Mouse (Mus musculus) 416B (cell line): Measurements from ENCODE around the gene Spaca6.

ENCODE experiments used
- DNase-seq: peaks from one replicate; pipeline ENCODE4 v3.0.0; 2011; ENCODE audit warnings: low read depth

Gene Spaca6

GRCm38 (mm10) chr17:17826751-17827657, at the start of gene Spaca6:
TSS of gene Spaca6 (plus strand) at chr17:17827158.
- DNase-seq: peak; percentile 67

GRCm38 (mm10) chr17:17790866-17791630, 35.9 kb upstream of the Spaca6 start:
- DNase-seq: no peak

DNA sequence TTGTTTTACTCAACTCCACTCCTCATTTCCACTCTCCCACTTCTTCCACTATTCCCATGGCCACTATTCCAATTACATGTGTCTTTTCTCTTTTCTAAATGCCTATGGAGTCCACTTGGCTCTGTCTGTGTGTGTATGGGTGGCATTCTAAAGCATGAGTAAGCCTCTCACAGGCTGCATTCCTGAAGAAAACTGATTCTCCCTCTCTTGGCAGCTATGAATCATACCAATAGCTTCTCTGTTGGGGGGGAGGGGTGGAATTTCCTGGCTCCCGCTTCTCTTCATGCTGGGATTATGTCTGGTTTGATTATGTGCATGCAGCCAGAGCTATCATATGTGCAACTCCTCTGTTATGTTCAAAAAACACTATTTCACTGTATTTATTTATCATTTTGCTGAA, 34.4 kb upstream of the Spaca6 start:
- DNase-seq: no peak

DNA sequence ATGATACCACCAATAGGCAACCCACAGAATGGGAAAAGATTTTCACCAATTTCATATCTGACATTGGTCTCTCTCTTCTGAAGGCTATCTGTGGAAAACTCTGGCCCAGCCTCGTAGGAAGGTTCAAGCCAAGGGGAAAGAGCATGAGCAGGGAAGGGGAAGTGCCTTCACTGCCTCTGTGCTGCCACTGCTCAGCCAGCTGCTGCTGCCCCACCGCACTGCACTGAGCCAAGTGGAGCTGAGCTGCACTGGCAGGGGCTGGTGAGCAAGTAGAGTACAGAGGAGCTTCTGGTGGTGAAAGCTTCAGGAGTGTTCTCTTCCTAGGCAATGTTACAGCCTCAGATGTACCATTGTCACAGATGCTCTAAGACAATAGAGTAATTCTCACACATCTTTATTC, 31.4 kb upstream of the Spaca6 start:
- DNase-seq: no peak

DNA sequence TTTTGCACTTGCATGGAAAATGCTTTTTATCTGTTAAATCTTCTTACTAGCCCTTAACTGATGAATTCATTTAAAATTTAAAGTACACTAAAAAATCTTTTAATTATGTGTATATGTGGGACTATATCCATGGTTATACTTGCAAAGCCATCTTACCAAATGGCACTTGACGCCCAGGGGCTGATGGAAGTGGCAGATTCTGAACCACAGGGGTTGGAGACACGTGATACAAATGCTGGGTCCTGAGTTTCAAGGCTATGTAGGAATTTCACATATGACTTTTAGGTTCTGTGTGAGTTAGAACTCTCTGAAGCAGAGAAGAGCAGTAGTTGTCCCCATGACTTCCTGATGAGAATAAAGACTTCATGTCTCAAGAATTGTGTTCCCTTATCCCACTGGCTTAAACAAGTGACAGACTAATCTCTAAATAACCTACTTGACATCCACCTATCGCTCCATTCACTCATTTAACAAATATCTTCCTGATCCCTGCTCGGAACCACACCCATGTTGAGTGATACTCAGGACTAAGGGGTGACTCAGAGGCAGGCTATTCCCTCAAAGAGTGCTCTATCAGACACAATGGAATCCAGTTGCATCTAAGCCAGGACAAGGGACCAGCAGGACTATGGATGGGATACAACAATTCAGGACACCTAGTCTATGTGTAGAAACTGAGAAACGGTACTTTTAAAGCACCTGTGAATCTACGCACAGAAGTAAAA, 3.2 kb upstream of the Spaca6 start:
- DNase-seq: no peak

DNA sequence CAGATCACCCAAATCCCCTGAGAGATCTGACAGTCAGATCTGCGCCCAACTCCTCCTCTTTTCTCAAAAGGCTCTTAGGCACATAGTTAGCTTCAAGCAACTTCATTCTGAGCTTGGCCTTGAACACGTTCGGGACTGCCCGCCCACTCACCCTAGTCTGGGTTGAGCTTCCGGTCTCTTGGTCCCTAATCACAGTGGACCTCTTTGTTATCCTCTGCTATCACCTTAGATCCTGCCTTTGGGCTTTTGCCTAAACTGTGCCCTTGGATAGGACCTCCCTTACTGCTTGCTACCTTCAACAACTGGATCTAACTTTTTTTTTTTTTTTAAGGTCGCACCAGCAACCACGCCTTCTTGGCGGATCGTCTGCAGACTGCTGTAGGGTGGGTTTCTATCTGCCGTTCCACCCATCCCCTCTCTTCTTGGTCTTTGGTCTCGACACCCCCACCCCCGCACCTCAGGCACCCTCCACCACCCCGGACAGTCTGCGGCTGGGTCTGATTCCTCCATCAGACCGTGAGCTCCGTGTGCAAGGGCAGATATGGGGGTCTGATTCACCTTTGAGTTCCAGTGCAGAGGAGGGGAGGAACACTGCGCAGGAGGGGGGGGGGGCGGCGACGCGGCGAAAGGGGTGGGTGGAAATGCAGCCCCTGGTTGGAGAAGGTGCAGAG, 902 bp upstream of the Spaca6 start:
- DNase-seq: peak; percentile 70

GRCm38 (mm10) chr17:17827658-17828190, 766 bp downstream of the Spaca6 start:
- DNase-seq: peak; percentile 75

DNA sequence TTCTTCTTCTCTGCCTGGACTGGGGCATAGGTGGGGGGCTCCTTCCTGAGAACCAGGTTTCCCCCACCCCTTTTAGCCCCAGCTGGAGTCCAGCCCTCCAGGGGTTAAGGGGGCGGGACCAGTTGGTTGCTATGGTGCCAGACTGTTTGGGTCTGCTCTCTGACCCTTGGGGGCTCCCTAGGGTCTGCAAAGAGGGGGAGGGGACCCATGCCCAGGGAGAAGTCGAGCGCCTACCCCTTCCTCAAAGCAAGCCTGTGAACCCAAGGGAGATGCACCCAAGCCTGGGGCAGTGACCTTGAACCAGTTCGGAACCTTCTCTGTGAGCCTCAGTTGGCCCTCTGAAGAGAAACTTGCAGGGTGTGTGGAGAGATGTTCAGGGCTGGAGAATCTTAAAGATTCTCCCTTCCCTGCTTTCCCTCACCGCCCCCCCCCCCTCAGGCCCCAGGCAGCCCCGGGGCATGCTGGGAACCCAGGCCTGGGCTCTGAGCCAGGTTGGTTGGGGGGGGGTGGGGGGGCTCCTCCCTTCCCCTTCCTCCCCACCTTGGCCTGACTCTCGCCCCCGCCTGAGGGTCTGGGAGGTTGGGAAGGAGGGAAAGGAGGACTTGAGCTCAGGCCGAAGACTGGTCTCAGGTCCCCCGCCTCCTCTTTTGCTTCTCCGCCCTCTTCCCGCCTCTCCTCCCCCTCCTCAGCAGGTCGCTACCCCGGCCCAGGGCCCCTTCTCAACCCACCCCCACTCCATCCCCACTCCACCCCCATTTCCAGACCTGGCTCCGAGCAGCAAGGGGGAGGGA, 1.4 kb downstream of the Spaca6 start:
- peak; percentile 49 for DNase-seq

GRCm38 (mm10) chr17:17829052-17829785, 2.3 kb downstream of the Spaca6 start:
- no peak for DNase-seq

- DNase-seq: no peak
Measured at GRCm38 (mm10) chr17:17829816-17830535, 3.0 kb downstream of the Spaca6 start.

GRCm38 (mm10) chr17:17830731-17831130, 3.8 kb downstream of the Spaca6 start:
- no peak for DNase-seq

GRCm38 (mm10) chr17:17834896-17835295, 7.9 kb downstream of the Spaca6 start:
- no peak for DNase-seq

DNA sequence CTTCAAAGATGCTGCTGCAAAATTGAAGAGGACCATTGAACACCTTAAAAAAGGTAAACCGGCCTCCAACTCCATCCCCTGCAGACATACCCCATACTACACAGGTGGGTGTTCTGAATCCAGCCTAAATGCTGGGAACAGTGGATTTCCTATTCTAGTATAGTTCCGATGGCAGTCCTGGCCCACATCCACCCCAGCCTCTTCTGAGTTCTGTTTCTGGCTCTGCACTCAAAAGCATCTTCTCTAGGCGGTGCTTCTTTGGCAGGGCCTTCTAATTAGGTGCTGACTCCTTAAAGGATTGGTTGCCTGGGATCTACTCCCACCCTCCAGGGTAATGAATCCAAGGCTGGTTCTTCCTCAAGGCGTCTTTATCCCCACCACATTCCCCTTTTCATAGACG, 9.1 kb downstream of the Spaca6 start:
- DNase-seq: no peak

GRCm38 (mm10) chr17:17837426-17837825, 10.5 kb downstream of the Spaca6 start:
- DNase-seq: no peak

DNA sequence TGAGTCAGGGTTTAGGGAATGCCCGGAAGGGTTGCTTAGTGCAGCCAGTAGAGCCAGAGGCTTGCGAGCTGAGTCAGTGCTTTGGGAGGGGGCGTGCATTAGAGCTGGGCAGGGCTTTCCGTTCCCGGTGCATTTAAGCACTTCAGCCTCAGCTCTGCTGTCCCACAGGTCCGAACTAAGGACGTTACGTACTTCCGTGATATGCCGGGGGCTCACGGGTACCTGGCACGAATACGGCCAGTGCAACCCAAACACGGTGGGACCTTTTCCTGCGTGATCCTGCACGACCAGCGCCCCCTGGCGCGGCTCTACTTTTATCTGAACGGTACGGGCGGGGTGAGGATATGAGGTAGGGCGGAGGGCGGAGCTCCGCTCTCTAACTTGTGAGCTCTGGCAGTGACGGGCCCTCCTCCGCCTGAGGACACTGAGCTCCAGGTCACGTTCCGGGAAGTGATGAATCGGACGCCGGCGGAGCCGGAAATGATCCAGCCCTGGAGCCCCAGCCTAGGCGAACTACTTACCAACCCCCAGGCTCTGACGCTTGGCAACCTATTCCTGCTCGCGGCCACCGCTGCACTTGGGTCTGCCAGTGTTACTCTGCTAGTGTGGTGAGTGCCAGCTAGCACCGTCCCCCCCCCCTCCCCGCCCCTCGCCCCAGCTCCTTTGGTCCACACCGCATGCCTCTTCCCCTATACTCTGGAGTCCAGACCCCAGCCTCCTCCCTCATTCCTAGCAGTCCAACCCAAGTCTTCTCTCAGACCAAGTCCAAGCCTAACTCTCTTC, 11.2 kb downstream of the Spaca6 start:
- DNase-seq: peak; percentile 98

GRCm38 (mm10) chr17:17839276-17839675, 12.3 kb downstream of the Spaca6 start:
- DNase-seq: peak; percentile 62

- DNase-seq: peak; percentile 71
Measured at GRCm38 (mm10) chr17:17840796-17841195, 13.8 kb downstream of the Spaca6 start.

DNA sequence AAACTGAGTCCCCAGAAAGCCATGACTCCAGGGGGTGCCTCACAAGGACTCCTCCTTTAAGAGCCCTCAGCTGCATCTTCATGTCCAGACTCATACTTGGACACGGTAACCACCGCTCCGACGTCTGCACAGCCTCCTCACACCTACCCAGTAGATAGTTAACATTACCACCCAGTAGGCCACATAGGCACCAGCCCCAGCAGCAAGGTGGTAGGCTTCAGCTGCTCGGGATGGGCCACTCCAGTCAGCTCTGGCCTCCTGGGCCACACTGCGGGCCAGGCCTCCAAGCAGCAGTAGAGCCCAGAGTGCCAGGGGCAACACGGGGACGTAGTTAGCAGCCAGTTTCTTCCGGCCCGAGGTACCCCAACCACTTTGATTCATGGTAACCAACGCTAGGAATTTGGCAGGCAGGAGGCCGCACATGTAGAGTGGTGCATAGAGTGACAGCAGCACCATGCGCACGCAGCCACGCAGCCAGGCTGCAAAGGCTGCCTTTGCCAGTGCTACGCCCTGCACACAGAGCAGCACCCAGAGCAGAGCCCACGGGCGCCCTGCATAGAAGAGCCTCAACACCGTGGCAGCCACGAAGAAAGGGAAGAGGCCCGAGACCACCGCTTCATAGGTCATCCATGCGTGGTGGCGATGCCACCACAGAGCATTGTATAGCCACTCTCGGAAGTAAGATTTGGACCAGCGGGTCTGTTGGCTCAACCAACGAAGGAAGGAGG, 16.7 kb downstream of the Spaca6 start:
- DNase-seq: no peak
